Mouse (Mus musculus) limb, embryonic 12.5 days (tissue): ENCODE measurements around the gene Mtmr4. TPM values are rescaled to one million over a fixed set of nuclear protein-coding genes. Genes with fewer than 3 reads are reported as not detected.

Experiments used
- ATAC-seq: fragments of 200-750 bp; cut with Nextera tagmentation; 2 replicates; pipeline ENCODE4 v1.8.0; 2017; ENCODE audit warnings: low read depth, moderate TSS enrichment; ENCODE audit not compliant: insufficient number of reproducible peaks, insufficient read depth, low FRiP score, low TSS enrichment
- H3K27ac ChIP-seq: fragments of 300-500 bp; sonication (generic); 2 replicates; pipeline ENCODE4 v1.5.1; 2016; ENCODE audit warnings: mild to moderate bottlenecking, moderate library complexity
- H3K27me3 ChIP-seq: fragments of 300-500 bp; sonication (generic); 2 replicates; pipeline ENCODE4 v1.6.1; 2016; ENCODE audit warnings: mild to moderate bottlenecking, moderate library complexity
- H3K36me3 ChIP-seq: fragments of 300-500 bp; sonication (generic); 2 replicates; pipeline ENCODE4 v1.6.1; 2016; ENCODE audit warnings: mild to moderate bottlenecking, moderate library complexity
- H3K4me1 ChIP-seq: fragments of 300-500 bp; sonication (generic); replicated peaks from 2 replicates; pipeline ENCODE4 v1.6.1; 2016
- H3K4me2 ChIP-seq: fragments of 300-500 bp; sonication (generic); 2 replicates; pipeline ENCODE4 v1.6.1; 2016; ENCODE audit warnings: mild to moderate bottlenecking, moderate library complexity
- H3K4me3 ChIP-seq: fragments of 300-500 bp; sonication (generic); replicated peaks from 2 replicates; pipeline ENCODE4 v1.5.1; 2016; ENCODE audit warnings: mild to moderate bottlenecking
- H3K9ac ChIP-seq: fragments of 300-500 bp; sonication (generic); replicated peaks from 2 replicates; pipeline ENCODE4 v1.6.1; 2016; ENCODE audit warnings: mild to moderate bottlenecking, moderate library complexity
- H3K9me3 ChIP-seq: fragments of 300-500 bp; sonication (generic); 2 replicates; pipeline ENCODE4 v1.6.1; 2016; ENCODE audit warnings: mild to moderate bottlenecking, moderate library complexity
- WGBS: fragments of 180-500 bp; shearing (Covaris S2); methylation state at CpG from one replicate; pipeline ENCODE4 v1.1.7; 2016; 5-methylcytosine and 5-hydroxymethylcytosine counted together
- polyA plus RNA-seq: library from polyadenylated mRNA; unstranded; fragments of >200 nt; fragmentation: Nextera tagmentation; extraction: Ambion mirVana; gene quantifications from 2 replicates; pipeline ENCODE4 v1.2.1, GENCODE M21; 2016

Gene Mtmr4
- polyA plus RNA-seq, 1 experiment from 2014 or later, result 54.0 TPM

DNA sequence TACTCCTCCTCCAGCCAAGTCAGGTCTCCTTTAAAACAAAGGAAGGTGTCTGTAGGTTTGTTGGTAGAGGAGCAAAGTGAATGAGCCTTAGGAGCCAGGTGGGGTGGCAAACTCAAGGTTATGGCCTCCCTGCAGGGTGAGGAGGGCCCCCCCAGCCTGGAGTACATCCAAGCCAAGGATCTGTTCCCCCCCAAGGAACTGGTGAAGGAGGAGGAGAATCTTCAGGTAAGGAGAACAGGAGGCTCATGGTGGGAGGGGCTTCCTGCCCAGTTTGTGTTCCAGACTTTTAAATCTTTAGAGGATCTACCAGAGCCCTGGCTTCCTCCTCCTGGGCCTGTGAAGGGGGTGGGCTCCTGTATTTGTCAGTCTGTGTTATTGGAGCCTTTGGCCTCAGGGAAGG, 5.1 kb downstream of the Mtmr4 start:
- no peak for ATAC-seq
- Histone ChIP-seq H3K27ac (no peak overlapping the region), H3K4me2 (peak overlapping the region; percentile 88), H3K36me3 (peaks cover 59% of the 10 kb centered on the region), H3K4me1 (peaks cover 30% of the 10 kb centered on the region), H3K9ac (peak overlapping the region; percentile 89; the same call in 1 of the 2 replicates), H3K9me3 (no peaks in the 10 kb centered on the region), H3K27me3 (no peaks in the 10 kb centered on the region), H3K4me3 (no peak overlapping the region; the same call in 1 of the 2 replicates)

DNA sequence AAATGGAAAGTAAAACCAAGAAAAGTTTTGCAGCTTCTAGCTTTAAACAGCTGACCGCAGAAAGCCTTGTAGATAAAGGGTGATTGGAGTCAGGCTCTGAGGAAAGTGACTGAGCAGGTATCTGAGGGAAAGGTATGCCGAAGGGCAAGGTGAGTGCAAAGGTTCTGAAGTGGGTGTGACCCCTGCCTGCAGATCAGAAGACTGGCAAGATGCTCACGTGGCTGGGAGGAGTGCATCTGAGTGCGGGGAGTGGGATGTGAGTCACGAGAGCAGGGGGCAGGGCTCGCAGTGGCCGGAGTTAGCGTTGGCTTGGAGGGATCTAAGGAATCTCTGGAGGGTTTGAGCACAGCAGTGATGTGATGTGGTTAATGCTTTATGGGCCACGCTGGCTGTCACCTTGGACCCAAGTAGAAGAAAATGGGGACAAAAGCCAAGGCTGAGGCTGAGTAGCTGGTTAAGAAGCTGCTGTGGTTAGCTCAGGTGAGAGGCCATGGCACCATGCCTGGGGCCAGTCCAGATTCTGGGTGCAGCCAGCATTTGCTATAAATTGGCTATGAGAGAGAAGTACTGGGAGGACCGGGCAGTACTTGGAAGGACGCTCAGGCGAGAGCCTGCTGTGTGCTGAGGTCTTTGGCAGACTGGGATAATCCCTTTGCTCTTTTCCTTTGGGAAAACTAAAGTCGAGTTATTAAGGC, 7.6 kb downstream of the Mtmr4 start:
- no peaks in the 10 kb centered on the region for H3K27me3 ChIP-seq
- no peak overlapping the region for H3K27ac ChIP-seq
- H3K9me3 ChIP-seq, result no peaks in the 10 kb centered on the region
- no peak overlapping the region for H3K9ac ChIP-seq
- no peak overlapping the region for H3K4me3 ChIP-seq
- peaks cover 76% of the 10 kb centered on the region for H3K36me3 ChIP-seq
- H3K4me2 ChIP-seq, result no peak overlapping the region
- H3K4me1 ChIP-seq, result peaks cover 20% of the 10 kb centered on the region
- no peak for ATAC-seq
- WGBS, result 92% methylated on average over 13 of the region's 13 CpGs

DNA sequence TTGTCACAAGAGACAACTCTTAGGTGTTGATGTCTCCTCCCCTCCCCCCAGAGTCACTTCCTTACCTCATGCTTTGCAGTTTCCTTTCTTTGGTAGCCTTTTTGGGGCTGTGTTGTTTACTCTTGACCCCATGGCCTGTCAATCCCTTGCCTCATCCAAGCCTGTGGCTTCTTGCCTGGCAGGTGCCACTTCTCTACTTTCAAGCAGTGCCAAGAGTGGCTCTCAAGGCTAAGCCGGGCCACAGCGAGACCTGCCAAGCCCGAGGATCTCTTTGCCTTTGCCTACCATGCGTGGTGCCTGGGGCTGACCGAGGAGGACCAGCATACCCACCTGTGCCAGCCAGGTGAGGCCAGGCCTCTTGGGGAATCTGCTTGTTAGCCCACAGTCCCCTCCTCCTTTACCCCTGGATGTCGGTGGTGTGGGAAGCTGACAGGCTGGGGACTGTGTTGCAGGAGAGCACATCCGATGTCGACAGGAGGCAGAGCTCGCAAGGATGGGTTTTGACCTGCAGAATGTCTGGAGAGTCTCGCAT, 8.4 kb downstream of the Mtmr4 start:
- Histone ChIP-seq H3K27ac (no peak overlapping the region), H3K4me1 (peaks cover 14% of the 10 kb centered on the region), H3K9me3 (no peaks in the 10 kb centered on the region), H3K4me2 (no peak overlapping the region), H3K27me3 (no peaks in the 10 kb centered on the region), H3K4me3 (no peak overlapping the region), H3K9ac (no peak overlapping the region), H3K36me3 (peaks cover 85% of the 10 kb centered on the region)
- ATAC-seq, result no peak
- WGBS, result 93% methylated on average over 10 of the region's 10 CpGs

DNA sequence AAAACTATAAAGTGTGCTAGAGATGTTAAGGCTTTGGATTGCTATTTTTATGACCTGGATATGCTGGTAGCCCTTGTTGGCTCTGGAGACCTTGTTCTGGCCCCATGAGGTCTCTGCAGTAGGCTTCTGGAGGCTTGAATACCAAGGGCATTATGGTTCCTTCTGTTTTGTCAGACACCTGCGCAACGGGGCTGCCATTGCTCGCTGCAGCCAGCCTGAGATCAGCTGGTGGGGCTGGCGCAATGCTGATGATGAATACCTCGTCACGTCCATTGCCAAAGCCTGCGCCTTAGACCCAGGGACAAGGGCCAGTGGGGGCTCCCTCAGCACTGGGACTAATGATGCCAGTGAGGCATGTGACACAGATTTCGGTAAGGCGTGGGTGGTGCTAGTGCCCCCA, 10.3 kb downstream of the Mtmr4 start:
- Histone ChIP-seq H3K27ac (no peak overlapping the region), H3K9ac (no peak overlapping the region), H3K9me3 (no peaks in the 10 kb centered on the region), H3K27me3 (no peaks in the 10 kb centered on the region), H3K4me3 (no peak overlapping the region), H3K36me3 (peaks cover 100% of the 10 kb centered on the region), H3K4me2 (no peak overlapping the region), H3K4me1 (no peaks in the 10 kb centered on the region)
- ATAC-seq, result no peak
- 97% methylated on average over 9 of the region's 9 CpGs for WGBS

DNA sequence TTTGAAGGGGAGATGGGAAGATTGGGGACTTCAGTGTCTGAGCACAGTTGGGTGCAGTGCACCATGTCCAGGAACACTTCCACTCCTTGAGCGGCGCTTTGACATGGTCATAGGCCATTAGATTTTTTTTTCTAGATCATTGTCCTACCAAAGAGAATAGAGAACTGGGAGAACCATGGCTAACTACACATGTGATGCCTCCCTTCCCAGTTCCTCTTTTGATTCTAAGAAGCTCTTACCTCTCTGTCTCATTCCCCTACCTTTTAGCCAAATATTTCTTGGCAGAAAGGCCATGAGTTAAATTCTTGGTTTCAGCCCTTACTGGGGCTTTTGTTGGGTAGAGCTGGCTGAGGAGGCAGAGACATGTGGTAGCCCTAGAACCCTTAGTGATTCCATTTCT, 11.6 kb downstream of the Mtmr4 start:
- Histone ChIP-seq H3K9ac (no peak overlapping the region), H3K4me3 (no peak overlapping the region), H3K36me3 (peaks cover 100% of the 10 kb centered on the region), H3K4me1 (no peaks in the 10 kb centered on the region), H3K4me2 (no peak overlapping the region), H3K27ac (no peak overlapping the region), H3K9me3 (no peaks in the 10 kb centered on the region), H3K27me3 (no peaks in the 10 kb centered on the region)
- ATAC-seq, result no peak
- 94% methylated on average over 2 of the region's 2 CpGs for WGBS

DNA sequence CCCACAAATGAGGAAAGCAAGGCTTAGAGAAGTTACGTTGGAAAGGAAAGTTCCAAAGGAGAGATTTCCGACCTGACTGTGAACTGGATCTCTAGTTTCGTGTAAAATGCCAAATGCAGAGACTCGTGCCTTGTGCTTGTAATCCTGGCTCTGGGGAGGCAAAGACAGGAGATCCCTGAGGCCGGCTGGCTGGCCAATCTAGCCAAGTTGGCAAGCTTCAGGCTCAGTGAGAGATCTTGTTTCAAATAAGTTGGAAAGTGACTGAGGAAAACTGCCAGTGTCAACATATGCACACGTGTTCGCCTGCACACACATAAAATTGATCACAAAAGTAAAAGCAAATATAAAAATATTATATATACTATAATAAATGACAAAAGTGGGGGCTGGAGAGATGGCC, 17.3 kb downstream of the Mtmr4 start:
- H3K9me3 ChIP-seq, result no peaks in the 10 kb centered on the region
- H3K27me3 ChIP-seq, result no peaks in the 10 kb centered on the region
- no peak overlapping the region for H3K4me2 ChIP-seq
- WGBS, result 87% methylated on average over 7 of the region's 7 CpGs
- H3K36me3 ChIP-seq, result peaks cover 99% of the 10 kb centered on the region
- H3K27ac ChIP-seq, result no peak overlapping the region
- no peaks in the 10 kb centered on the region for H3K4me1 ChIP-seq
- H3K4me3 ChIP-seq, result no peak overlapping the region
- no peak for ATAC-seq
- no peak overlapping the region for H3K9ac ChIP-seq

DNA sequence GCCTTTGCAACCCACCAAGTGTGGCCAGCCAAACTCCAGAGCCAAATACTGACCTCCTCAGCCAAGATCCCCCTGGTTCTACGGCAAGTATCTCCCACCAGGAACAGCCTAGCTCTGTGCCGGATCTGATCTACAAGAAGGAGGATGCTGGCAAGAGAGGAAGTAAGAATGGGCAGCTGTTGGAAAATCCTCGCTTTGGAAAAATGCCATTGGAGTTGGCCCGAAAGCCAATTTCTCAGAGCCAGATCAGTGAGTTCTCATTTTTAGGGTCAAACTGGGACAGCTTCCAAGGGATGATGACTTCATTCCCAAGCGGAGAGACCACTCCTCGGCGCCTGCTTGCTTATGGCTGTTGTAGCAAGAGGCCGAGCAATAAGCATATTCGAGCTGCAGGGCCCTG, 19.6 kb downstream of the Mtmr4 start:
- Histone ChIP-seq H3K27ac (no peak overlapping the region), H3K4me3 (no peak overlapping the region), H3K27me3 (no peaks in the 10 kb centered on the region), H3K36me3 (peaks cover 99% of the 10 kb centered on the region), H3K9me3 (0 out of 2 replicates have a peak, but pooled peaks cover under 1% of the 10 kb centered on the region), H3K9ac (no peak overlapping the region), H3K4me2 (no peak overlapping the region), H3K4me1 (no peaks in the 10 kb centered on the region)
- 90% methylated on average over 9 of the region's 9 CpGs for WGBS
- no peak for ATAC-seq

DNA sequence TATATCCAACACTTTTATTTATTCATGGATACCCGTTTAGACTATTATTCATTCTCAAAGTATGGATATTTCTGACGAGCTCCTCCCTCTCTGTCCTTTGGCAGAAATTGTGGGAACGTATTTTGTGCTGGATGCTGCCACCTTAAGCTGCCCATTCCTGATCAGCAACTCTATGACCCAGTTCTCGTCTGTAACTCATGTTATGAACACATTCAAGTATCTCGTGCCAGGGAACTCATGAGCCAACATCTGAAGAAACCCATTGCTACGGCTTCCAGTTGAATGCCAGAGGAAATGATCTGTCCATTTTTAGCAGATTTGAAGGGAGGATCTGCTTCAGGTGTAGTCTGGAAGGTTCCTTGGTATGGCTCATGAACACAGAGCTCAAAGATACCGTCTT, 22.0 kb downstream of the Mtmr4 start:
- WGBS, result 93% methylated on average over 7 of the region's 7 CpGs
- H3K4me1 ChIP-seq, result no peaks in the 10 kb centered on the region
- H3K9ac ChIP-seq, result no peak overlapping the region
- peaks cover 7% of the 10 kb centered on the region for H3K9me3 ChIP-seq
- peaks cover 99% of the 10 kb centered on the region for H3K36me3 ChIP-seq
- no peaks in the 10 kb centered on the region for H3K27me3 ChIP-seq
- ATAC-seq, result no peak
- no peak overlapping the region for H3K4me3 ChIP-seq
- H3K27ac ChIP-seq, result no peak overlapping the region
- no peak overlapping the region for H3K4me2 ChIP-seq

DNA sequence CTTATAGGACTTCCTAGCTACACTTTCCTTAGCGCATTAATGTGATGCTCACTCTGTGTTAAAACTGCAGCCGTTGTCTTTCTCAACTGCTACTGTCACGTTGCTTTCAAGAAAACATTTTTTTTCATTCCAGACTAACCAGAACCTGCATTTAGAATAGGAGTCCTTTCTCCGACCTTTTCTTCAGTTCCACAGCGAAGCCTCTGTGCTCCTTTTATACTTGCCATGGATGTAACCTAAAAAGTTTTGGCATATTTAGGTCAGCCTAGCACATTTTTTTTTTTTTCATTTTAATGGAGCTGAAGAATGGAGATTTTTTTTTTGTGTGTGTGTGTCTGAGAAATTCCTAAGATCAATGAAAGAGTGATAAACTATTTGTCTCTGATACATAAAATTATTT, 23.6 kb downstream of the Mtmr4 start:
- H3K9ac ChIP-seq, result no peak overlapping the region
- H3K4me2 ChIP-seq, result no peak overlapping the region
- peaks cover 93% of the 10 kb centered on the region for H3K36me3 ChIP-seq
- peaks cover 7% of the 10 kb centered on the region for H3K9me3 ChIP-seq
- no peak overlapping the region for H3K27ac ChIP-seq
- no peak for ATAC-seq
- 93% methylated on average over 5 of the region's 5 CpGs for WGBS
- no peaks in the 10 kb centered on the region for H3K27me3 ChIP-seq
- no peak overlapping the region for H3K4me3 ChIP-seq
- H3K4me1 ChIP-seq, result no peaks in the 10 kb centered on the region

DNA sequence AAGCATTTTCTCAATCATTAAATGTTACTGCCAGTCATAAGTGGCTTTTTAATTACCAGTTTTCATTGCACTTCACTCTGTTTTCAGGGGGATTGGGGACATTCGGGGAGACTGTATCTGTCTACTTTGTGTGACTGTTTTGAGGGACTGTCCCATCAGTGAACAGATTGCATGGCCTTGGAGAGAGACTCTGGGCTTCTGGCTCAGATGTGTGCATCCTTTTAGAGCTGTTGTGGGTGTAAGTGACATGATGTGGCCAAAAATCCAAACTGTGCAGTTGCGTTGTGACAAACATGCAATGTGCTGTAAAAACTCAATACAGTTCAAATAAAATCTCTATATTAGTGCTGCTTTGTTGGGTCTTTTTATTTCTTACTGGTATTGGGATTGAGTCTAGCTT, 24.0 kb downstream of the Mtmr4 start:
- H3K4me1 ChIP-seq, result no peaks in the 10 kb centered on the region
- H3K9me3 ChIP-seq, result peaks cover 7% of the 10 kb centered on the region
- WGBS, result 97% methylated on average over 2 of the region's 2 CpGs
- no peak overlapping the region for H3K4me3 ChIP-seq
- no peak overlapping the region for H3K27ac ChIP-seq
- no peak overlapping the region for H3K4me2 ChIP-seq
- H3K9ac ChIP-seq, result no peak overlapping the region
- H3K36me3 ChIP-seq, result peaks cover 93% of the 10 kb centered on the region
- no peaks in the 10 kb centered on the region for H3K27me3 ChIP-seq
- no peak for ATAC-seq

DNA sequence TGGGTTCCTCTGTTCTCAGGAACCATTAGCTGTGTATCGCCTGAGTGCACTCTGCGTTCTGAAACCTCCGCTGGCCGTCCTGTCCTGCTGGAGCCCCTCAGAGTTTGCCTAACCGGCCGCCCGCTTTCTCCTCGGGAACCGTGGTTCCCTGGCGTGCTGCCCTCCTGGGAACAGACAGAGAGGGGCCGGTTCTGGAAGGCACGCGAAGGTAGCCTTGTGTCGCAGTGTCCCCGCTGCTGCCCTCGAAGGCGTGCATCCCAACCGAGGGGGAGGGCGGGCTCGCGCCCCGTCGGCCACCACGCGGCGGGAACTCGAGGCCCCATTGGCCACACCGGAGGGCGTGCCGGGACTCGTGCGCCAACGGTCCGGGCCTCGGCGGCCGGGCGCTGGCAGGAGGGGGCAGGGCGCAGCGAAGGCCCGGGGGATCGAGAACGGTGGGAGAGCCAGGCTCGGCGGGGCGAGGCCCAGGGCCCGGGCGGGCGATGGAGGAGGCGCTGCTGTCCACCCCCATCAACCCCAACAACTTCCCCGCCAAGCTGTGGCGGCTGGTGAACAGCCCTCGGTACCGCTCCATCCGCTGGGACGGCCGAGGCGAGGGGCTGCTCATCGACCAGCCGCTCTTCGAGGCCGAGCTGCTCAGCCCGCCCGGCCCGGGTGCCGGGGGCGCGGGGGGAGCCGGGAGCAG, 25.0 kb downstream of the Mtmr4 start, which contains the start of gene Hsf5:
Hsf5 (plus strand) TSS at position 375 of the 685 bp plus-strand sequence.
- peaks cover 7% of the 10 kb centered on the region for H3K9me3 ChIP-seq
- no peak; the same call in 1 of the 2 replicates for ATAC-seq
- H3K9ac ChIP-seq, result no peak within 1 kb of the TSS
- H3K4me3 ChIP-seq, result no peak within 1 kb of the TSS
- peaks cover 87% of the 10 kb centered on the region for H3K36me3 ChIP-seq
- H3K4me2 ChIP-seq, result no peak within 1 kb of the TSS
- H3K27me3 ChIP-seq, result no peaks in the 10 kb centered on the region
- no peak within 1 kb of the TSS for H3K27ac ChIP-seq
- no peaks in the 10 kb centered on the region for H3K4me1 ChIP-seq
- 88% methylated on average over 65 of the region's 69 CpGs for WGBS
